Mouse (Mus musculus) olfactory bulb, adult 2 months (tissue): ENCODE data around the gene L1cam.

Experiments
- CTCF ChIP-seq: fragments of 200-500 bp; IDR thresholded peaks from 2 replicates; pipeline ENCODE4 v1.5.1; 2012; ENCODE audit warnings: low read depth, mild to moderate bottlenecking, low read length, moderate library complexity; ENCODE audit not compliant: insufficient read depth
- POLR2A ChIP-seq: fragments of 200-500 bp; IDR thresholded peaks from 2 replicates; pipeline ENCODE4 v1.6.1; 2012; ENCODE audit warnings: mild to moderate bottlenecking, low read depth, low read length, moderate library complexity; ENCODE audit not compliant: insufficient read depth

DNA sequence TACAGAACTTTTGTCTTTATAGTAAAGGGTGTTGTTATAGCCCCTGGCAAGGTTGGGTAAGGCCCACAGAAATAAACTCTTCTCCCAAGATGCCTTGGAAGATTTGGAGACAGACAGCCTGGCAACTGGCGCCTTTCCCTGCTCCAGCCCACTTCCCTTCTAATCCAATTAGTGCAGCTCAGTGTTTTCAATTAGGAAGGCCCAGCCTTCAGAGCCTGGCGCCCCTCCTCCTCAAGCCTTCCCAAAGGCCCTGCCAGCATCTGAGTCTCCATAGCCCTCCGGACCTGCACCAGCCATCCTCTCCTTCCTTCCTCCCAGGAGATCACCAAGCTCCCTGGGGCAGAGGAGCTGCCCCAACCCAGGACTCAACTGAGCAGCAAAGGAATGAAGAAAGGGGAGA lies 28.6 kb downstream of the L1cam start:
- TF ChIP-seq CTCF (no peak), POLR2A (no peak)
